Mouse (Mus musculus) neutrophil, adult 83 days (primary cell): ENCODE measurements around the gene Aoc2. TPM values are rescaled to one million over a fixed set of nuclear protein-coding genes. Genes with fewer than 3 reads are reported as not detected.

ENCODE experiments used
- total RNA-seq, 2 experiments: library from RNA; stranded (reverse); gene quantifications; one replicate each; pipeline ENCODE4 v1.2.4; 2023

The Aoc2 gene
- 1 to 10 TPM; 3.7 to 4.9 TPM for total RNA-seq

GRCm38 (mm10) chr11:101324763-101325162 lies at the start of gene Aoc2:
Aoc2 (plus strand) TSS chr11:101325063.

GRCm38 (mm10) chr11:101278223-101279192 lies 46.4 kb upstream of the Aoc2 start, which contains the start of the genes Cntd1 and Coa3:
Cntd1 (plus strand) TSS chr11:101279012.
Coa3 (minus strand) TSS chr11:101279114.

DNA sequence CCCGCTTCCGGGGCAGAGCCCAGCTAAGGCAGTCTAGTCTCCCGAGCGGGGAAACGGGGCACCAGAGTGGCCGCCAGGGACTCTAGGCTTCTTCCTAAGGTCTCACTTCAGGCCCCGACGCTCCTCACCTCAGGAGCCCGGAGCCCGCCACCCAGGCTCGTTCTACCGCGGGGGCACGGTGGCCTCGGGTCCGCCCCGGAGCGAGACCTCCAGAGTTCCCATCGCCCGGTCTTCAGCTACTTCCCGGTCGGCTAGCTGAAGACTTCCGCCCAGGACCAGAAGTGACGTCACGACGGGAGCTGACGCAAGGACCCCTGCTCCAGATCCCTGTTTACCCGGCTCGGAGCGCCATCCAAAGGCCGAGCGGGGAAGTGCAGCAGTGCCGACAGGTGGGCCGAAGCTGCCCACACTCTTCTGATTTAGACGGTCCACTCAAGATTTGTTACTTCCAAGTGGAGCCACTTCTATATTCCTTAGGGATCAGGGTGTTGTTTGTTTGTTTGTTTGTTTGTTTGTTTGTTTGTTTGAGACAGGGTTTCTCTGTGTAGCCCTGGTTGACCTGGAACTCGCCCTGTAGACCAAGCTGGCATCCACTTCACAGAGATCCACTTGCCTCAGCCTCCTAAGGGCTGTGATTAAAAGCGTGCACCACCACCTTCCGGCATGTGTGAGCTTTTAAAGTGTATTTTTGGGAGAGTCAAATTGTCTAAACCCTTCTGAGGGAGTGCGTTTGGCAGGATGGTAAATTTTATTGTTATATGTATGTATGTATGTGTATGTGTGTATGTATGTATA lies 22.7 kb upstream of the Aoc2 start, which contains the start of gene Becn1:
TSS of gene Becn1 (minus strand) at position 283 of the 795 bp plus-strand sequence.

GRCm38 (mm10) chr11:101315665-101316500 lies 9.0 kb upstream of the Aoc2 start, which contains the start of gene Psme3:
Psme3 (plus strand) TSS chr11:101316213.

DNA sequence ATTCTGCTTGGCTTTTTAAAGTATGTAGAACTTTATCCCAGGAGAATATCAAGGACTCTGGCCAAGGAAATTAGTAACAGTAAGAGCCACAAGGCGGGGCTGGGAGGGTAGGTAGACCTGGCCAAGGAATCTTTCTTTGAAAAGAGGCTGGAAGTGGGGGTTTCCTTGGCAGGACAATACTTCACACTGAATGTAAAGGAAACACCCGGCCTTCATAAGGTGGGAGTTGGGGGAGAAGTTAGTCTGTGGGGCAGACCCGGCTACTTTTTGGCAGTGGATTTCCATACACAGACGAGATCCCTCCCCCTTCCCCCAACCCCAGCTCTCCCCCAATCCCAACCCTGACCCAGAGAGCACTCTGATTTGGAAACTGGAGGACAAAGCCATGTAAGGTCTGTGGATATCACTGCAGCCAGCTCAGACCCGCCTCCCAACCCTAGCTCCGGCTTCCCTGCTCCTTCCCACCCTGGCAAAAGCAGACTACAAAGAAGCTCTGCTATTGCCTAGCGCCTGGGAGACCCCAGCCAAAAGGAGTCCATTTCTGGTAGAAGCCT lies 5.6 kb downstream of the Aoc2 start, which contains the start of gene Aoc3:
TSS of gene Aoc3 (plus strand) at position 235 of the 554 bp plus-strand sequence.

DNA sequence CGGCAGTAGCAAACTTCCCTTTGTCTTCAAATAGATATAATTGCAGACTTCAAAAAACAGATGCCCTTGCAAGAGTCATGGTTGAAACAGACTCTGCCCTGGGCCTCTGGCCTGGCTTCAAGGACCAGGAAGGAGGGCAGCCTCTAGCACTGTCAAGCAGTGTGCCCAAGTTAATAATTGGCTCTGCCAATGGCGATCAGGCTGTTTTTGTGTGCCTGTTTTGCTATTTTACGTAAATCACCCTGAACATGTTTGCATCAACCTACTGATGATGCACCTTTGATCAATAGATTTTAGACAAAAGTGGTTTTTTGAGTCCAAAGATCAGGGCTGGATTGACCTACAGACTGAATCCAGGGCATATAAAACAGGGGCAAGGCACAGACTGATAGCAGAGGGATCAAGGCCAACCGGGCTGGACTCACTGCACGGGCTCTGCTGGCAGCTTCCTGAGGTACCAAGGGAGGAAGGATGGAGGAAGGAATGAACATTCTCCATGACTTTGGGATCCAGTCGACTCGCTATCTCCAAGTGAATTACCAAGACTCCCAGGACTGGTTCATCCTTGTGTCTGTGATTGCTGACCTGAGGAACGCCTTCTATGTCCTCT lies 42.6 kb downstream of the Aoc2 start, which contains the start of gene G6pc:
TSS of gene G6pc (plus strand) at position 236 of the 610 bp plus-strand sequence.

Other genes starting within 250 kb of the Aoc2 start
- gene Hsd17b1, start 246.7 kb upstream of the Aoc2 start, total RNA-seq = 1 to 10 TPM in 1 of 2 experiments, under 1 TPM in 1; 0.59 to 1.1 TPM
- gene Coasy, start 242.5 kb upstream of the Aoc2 start, total RNA-seq = 10 to 100 TPM; 13.1 to 15.3 TPM
- gene Mlx, start 237.8 kb upstream of the Aoc2 start, total RNA-seq = 10 to 100 TPM; 44.8 to 49.5 TPM
- gene Psmc3ip, start 229.6 kb upstream of the Aoc2 start, total RNA-seq = 1 to 10 TPM; 6.7 to 8.6 TPM
- gene Retreg3, start 205.2 kb upstream of the Aoc2 start, total RNA-seq = 10 to 100 TPM; 29.7 to 32.7 TPM
- gene Tubg1, start 205.1 kb upstream of the Aoc2 start, total RNA-seq = 10 to 100 TPM; 17.5 to 20.9 TPM
- gene Tubg2, start 169.2 kb upstream of the Aoc2 start, total RNA-seq = 1 to 10 TPM; 1.8 to 2.7 TPM
- gene Cntnap1, start 154.5 kb upstream of the Aoc2 start, total RNA-seq = under 1 TPM; 0.64 to 0.99 TPM
- 1 to 10 TPM; 2.9 to 3.2 TPM for gene Plekhh3, start 153.7 kb upstream of the Aoc2 start, total RNA-seq
- under 1 TPM; 0.77 to 0.83 TPM for gene Ccr10, start 149.6 kb upstream of the Aoc2 start, total RNA-seq
- 10 to 100 TPM; 40.5 to 48.5 TPM for gene Ezh1, start 98.6 kb upstream of the Aoc2 start, total RNA-seq
- gene Ramp2, start 79.0 kb upstream of the Aoc2 start, total RNA-seq = not detected
- 10 to 100 TPM; 59.3 to 60.8 TPM for gene Vps25, start 71.4 kb upstream of the Aoc2 start, total RNA-seq
- 1 to 10 TPM in 1 of 2 experiments, under 1 TPM in 1; 0.93 to 1.4 TPM for gene Wnk4, start 64.5 kb upstream of the Aoc2 start, total RNA-seq
- gene Cntd1, start 46.1 kb upstream of the Aoc2 start, total RNA-seq = 1 to 10 TPM; 1.1 TPM
- 10 to 100 TPM; 28.9 to 32.6 TPM for gene Coa3, start 45.9 kb upstream of the Aoc2 start, total RNA-seq
- gene Becn1, start 22.8 kb upstream of the Aoc2 start, total RNA-seq = 100 to 1,000 TPM; 134 to 148 TPM
- gene Psme3, start 8.8 kb upstream of the Aoc2 start, total RNA-seq = 10 to 100 TPM; 71.5 to 76.8 TPM
- gene Aoc3, start 5.5 kb downstream of the Aoc2 start, total RNA-seq = under 1 TPM; 0.13 to 0.18 TPM
- not detected for gene G6pc, start 42.5 kb downstream of the Aoc2 start, total RNA-seq
- gene Aarsd1, start 92.6 kb downstream of the Aoc2 start, total RNA-seq = 10 to 100 TPM; 17.1 to 19.2 TPM
- 1 to 10 TPM; 1.6 to 2.0 TPM for gene Gm27029, start 99.7 kb downstream of the Aoc2 start, total RNA-seq
- 1 to 10 TPM; 6.6 to 7.7 TPM for gene Rundc1, start 100.0 kb downstream of the Aoc2 start, total RNA-seq
- under 1 TPM; 0.35 to 0.82 TPM for gene Ptges3l, start 100.3 kb downstream of the Aoc2 start, total RNA-seq
- gene Rpl27, start 117.2 kb downstream of the Aoc2 start, total RNA-seq = 10 to 100 TPM; 45.5 to 47.2 TPM
- 10 to 100 TPM; 16.4 to 21.7 TPM for gene Ifi35, start 123.3 kb downstream of the Aoc2 start, total RNA-seq
- under 1 TPM in 1 of 2 experiments, not detected in 1; 0.61 TPM for gene Rnd2, start 139.9 kb downstream of the Aoc2 start, total RNA-seq
- gene Vat1, start 141.2 kb downstream of the Aoc2 start, total RNA-seq = 10 to 100 TPM; 14.6 to 16.3 TPM
- 10 to 100 TPM; 15.4 to 19.1 TPM for gene Brca1, start 226.9 kb downstream of the Aoc2 start, total RNA-seq
- gene Nbr1, start 227.1 kb downstream of the Aoc2 start, total RNA-seq = 10 to 100 TPM; 59.5 to 80.0 TPM